11 mouse cellular contexts compared by ENCODE assay signal in the genomic region with DNA sequence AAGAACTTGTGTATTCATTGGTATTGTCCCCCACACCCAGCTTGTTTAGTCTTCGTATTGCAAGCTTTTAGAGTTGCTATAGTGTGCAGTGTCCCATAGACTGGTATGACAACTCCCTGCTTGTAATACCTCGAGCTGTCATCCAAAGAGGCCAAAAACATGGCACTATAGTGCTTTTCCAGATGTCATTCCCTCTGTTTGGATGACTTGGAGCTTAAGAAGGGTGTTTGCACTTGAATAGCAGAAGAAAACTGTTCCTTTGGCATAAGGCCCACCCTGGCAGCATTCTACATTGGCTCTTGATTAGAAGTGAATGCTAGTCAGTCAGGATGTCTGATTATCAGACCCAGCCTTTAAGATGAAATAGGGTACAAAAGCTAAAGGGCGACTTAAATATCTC. TPM values are rescaled to one million over a fixed set of nuclear protein-coding genes. Genes with fewer than 3 reads are reported as not detected.
A peak's percentile ranks its signal among the peaks of the same experiment; 100 is the strongest.
DNase-seq lines count a peak whose midpoint lies in the region; ATAC-seq and TF ChIP-seq lines count a peak whose summit lies in the region.
"Had no signal": no experiment of that assay in that cellular context is flagged by ENCODE, and none has a peak within 500 bp of the region (broad histone marks: within the 10 kb centered on the region; RNA-seq: fewer than 3 reads in every experiment).

No protein-coding gene starts in this region.

- no peak overlapping the region for H3K27ac ChIP-seq in midbrain, postnatal 0 days (ENCODE audit: low read depth, low read length)
- no peak overlapping the region for H3K27ac ChIP-seq in midbrain, embryonic 11.5 days (ENCODE audit: low read depth, low read length)
- H3K27ac ChIP-seq: embryonic facial prominence, embryonic 15.5 days had no signal

- H3K36me3 ChIP-seq in midbrain, postnatal 0 days (ENCODE audit: insufficient read depth, low read length) = no peaks in the 10 kb centered on the region
- no peaks in the 10 kb centered on the region for H3K36me3 ChIP-seq in midbrain, embryonic 11.5 days (ENCODE audit: control insufficient read depth, insufficient read depth, low read length)
- H3K36me3 ChIP-seq: embryonic facial prominence, embryonic 15.5 days had no signal

- 44% methylated on average over 3 of the region's 3 CpGs for WGBS in midbrain, postnatal 0 days
- WGBS in midbrain, embryonic 11.5 days = 86% methylated on average over 3 of the region's 3 CpGs

- no peak overlapping the region for H3K4me3 ChIP-seq in midbrain, postnatal 0 days (ENCODE audit: low read depth, low read length)
- H3K4me3 ChIP-seq in midbrain, embryonic 11.5 days (ENCODE audit: low read depth, low read length) = no peak overlapping the region
- H3K4me3 ChIP-seq: embryonic facial prominence, embryonic 15.5 days had no signal

- TF ChIP-seq CTCF in midbrain, postnatal 0 days (IDR thresholded peaks at IDR 0.05) = no peak

- no peaks in the 10 kb centered on the region for H3K9me3 ChIP-seq in midbrain, postnatal 0 days (ENCODE audit: low read length)
- H3K9me3 ChIP-seq in midbrain, embryonic 11.5 days (ENCODE audit: control insufficient read depth, low read length) = no peaks in the 10 kb centered on the region
- H3K9me3 ChIP-seq: embryonic facial prominence, embryonic 15.5 days had no signal

- no peaks in the 10 kb centered on the region for H3K4me1 ChIP-seq in midbrain, postnatal 0 days (ENCODE audit: insufficient read depth, low read length)
- no peaks in the 10 kb centered on the region for H3K4me1 ChIP-seq in midbrain, embryonic 11.5 days (ENCODE audit: control insufficient read depth, insufficient read depth, low read length)
- H3K4me1 ChIP-seq: embryonic facial prominence, embryonic 15.5 days had no signal

- no peaks in the 10 kb centered on the region for H3K27me3 ChIP-seq in midbrain, postnatal 0 days (ENCODE audit: insufficient read depth, low read length)
- H3K27me3 ChIP-seq in midbrain, embryonic 11.5 days (ENCODE audit: control insufficient read depth, insufficient read depth, low read length) = no peaks in the 10 kb centered on the region
- H3K27me3 ChIP-seq: embryonic facial prominence, embryonic 15.5 days had no signal

- H3K9ac ChIP-seq in midbrain, postnatal 0 days (replicated peaks; ENCODE audit: low read length, poor library complexity, severe bottlenecking) = no peak overlapping the region
- H3K9ac ChIP-seq in midbrain, embryonic 11.5 days (ENCODE audit: low read length) = no peak overlapping the region
- H3K9ac ChIP-seq: embryonic facial prominence, embryonic 15.5 days had no signal

- H3K4me2 ChIP-seq in midbrain, postnatal 0 days (ENCODE audit: low read depth, low read length, poor library complexity, severe bottlenecking) = no peak overlapping the region
- H3K4me2 ChIP-seq in midbrain, embryonic 11.5 days = no peak overlapping the region
- H3K4me2 ChIP-seq: embryonic facial prominence, embryonic 15.5 days had no signal

- intact Hi-C loops in heart, postnatal 10 days (cut with DNase I) = no loop called here

- ATAC-seq in cerebellum, adult (ENCODE audit: insufficient number of reproducible peaks, low FRiP score, low TSS enrichment) = no peak
- no peak for ATAC-seq in midbrain, postnatal 0 days (ENCODE audit: low FRiP score)
- ATAC-seq in midbrain, embryonic 11.5 days (ENCODE audit: low FRiP score) = no peak
- no peak for ATAC-seq in CD4-positive, CD25-positive, alpha-beta regulatory T cell, adult 4 months
- ATAC-seq: inflammation-experienced regulatory T-cells, adult 6 months had no signal

- DNase-seq in cerebellum, postnatal 14 days = peak; percentile 57 to 63
- peak; percentile 51 for DNase-seq in midbrain, postnatal 0 days (ENCODE audit: low spot score)
- DNase-seq in midbrain, embryonic 11.5 days (ENCODE audit: low spot score, missing footprints) = no peak
- DNase-seq in heart, postnatal 10 days = peak; percentile 39 to 53
- peak; percentile 32 for DNase-seq in right cerebral cortex, postnatal 4 days
- DNase-seq in urinary bladder, postnatal 10 days (ENCODE audit: low spot score) = no peak
- DNase-seq: cerebellum, adult 9-10 months had no signal

RNA-seq across cellular contexts. Expression of gene Cbfa2t2, which starts 40.7 kb away (rescaled TPM):
- total RNA-seq in midbrain, postnatal 0 days (2014; rRNA removed) = 53.2 and 57.8 TPM in 2 replicates
- polyA plus RNA-seq in midbrain, postnatal 0 days (2015; fragmentation: Nextera tagmentation; extraction: Ambion mirVana) = 30.0 and 31.3 TPM in 2 replicates
- polyA plus RNA-seq in midbrain, embryonic 11.5 days (2014; fragmentation: Nextera tagmentation; extraction: Ambion mirVana) = 75.2 and 76.1 TPM in 2 replicates
- 10 to 100 TPM; 23.5 to 25.3 TPM for total RNA-seq in heart, postnatal 10 days (2021)
- 10 to 100 TPM; 22.9 to 33.0 TPM for polyA plus RNA-seq in CD4-positive, CD25-positive, alpha-beta regulatory T cell, adult 4 months (2017; shearing (Covaris generic))

Comparison
In these comparisons a context has a peak if more than half of its experiments do, and no peak if none do; other contexts are left out.
1. DNase-seq: peak in cerebellum, postnatal 14 days (2 of 2), midbrain, postnatal 0 days (single experiment), heart, postnatal 10 days (2 of 2) and right cerebral cortex, postnatal 4 days (single experiment); none in midbrain, embryonic 11.5 days (single experiment) and urinary bladder, postnatal 10 days (single experiment).